In the genomic region with DNA sequence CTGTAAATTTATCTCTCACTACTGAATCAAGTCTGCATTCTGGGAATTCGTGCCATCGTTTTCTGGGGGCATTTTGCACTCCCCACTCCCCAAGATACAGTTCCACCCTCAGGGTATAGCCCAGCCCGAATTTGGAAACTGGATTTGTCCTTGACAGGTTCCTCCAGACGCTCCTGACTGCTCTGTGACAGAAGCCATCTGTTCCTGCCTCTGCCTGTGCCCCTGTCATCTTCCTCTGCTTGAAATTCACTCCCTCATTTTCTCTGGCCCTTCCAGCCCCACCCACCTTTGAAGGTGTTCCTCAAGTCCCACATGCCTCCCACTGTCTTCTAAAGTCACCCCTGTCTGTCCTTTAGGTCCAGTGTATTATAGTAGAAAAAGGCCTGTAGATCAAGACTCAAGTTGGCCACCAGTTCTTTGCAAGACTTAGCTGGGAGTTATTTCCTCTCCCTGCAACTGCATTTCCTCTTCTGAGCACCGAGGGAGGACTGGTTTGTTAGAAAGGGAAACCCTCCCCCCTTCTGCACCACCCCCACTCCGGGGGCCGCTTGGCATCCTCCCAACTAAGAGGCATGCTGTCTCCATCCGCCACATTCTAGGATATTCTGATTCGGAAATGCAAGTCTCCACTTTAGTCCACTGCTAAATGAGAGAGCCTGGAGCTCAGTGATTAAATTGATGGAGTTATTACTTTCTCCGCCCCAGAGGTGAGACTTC, we compare ENCODE assay signal across 8 mouse cellular contexts. TPM values are rescaled to one million over a fixed set of nuclear protein-coding genes. Genes with fewer than 3 reads are reported as not detected.
DNase-seq lines count a peak whose midpoint lies in the region; ATAC-seq and TF ChIP-seq lines count a peak whose summit lies in the region.

No protein-coding gene starts in this region.

- H3K4me2 ChIP-seq in embryonic facial prominence, embryonic 14.5 days (ENCODE audit: low read depth, low read length): no peak overlapping the region
- no peak overlapping the region for H3K4me2 ChIP-seq in intestine, embryonic 15.5 days (replicated peaks)
- no peak overlapping the region for H3K4me2 ChIP-seq in liver, embryonic 16.5 days (ENCODE audit: low read depth, low read length)
- H3K4me2 ChIP-seq in midbrain, embryonic 15.5 days: no peak overlapping the region
- H3K4me2 ChIP-seq in hindbrain, postnatal 0 days (ENCODE audit: low read depth, low read length): no peak overlapping the region

- H3K9ac ChIP-seq in embryonic facial prominence, embryonic 14.5 days (ENCODE audit: low read depth, low read length): no peak overlapping the region
- no peak overlapping the region for H3K9ac ChIP-seq in intestine, embryonic 15.5 days
- no peak overlapping the region for H3K9ac ChIP-seq in liver, embryonic 16.5 days (ENCODE audit: low read depth, low read length)
- no peak overlapping the region for H3K9ac ChIP-seq in midbrain, embryonic 15.5 days
- no peak overlapping the region for H3K9ac ChIP-seq in hindbrain, postnatal 0 days (replicated peaks; ENCODE audit: low read length)

- 31% methylated on average over 10 of the region's 10 CpGs for WGBS in embryonic facial prominence, embryonic 14.5 days
- 38% methylated on average over 10 of the region's 10 CpGs for WGBS in intestine, embryonic 15.5 days
- WGBS in liver, embryonic 16.5 days (ENCODE audit: insufficient replicate concordance): 23% methylated on average over 10 of the region's 10 CpGs
- WGBS in midbrain, embryonic 15.5 days: 52% methylated on average over 10 of the region's 10 CpGs
- 37% methylated on average over 10 of the region's 10 CpGs for WGBS in hindbrain, postnatal 0 days

- no peak overlapping the region for H3K27ac ChIP-seq in gastrocnemius, adult 2 months
- H3K27ac ChIP-seq in embryonic facial prominence, embryonic 14.5 days (replicated peaks; ENCODE audit: low read depth, low read length): peak overlapping the region; percentile 59; the same call in 1 of the 2 replicates
- peak overlapping the region; percentile 68; the same call in 1 of the 2 replicates for H3K27ac ChIP-seq in intestine, embryonic 15.5 days
- H3K27ac ChIP-seq in liver, embryonic 16.5 days (ENCODE audit: low read length): 0 out of 2 replicates have a peak overlapping the region, but pooled peaks have one; percentile 21
- no peak overlapping the region for H3K27ac ChIP-seq in midbrain, embryonic 15.5 days
- H3K27ac ChIP-seq in hindbrain, postnatal 0 days: no peak overlapping the region

- 0 out of 2 replicates have a peak, but pooled peaks cover 6% of the 10 kb centered on the region for H3K4me1 ChIP-seq in embryonic facial prominence, embryonic 14.5 days (ENCODE audit: control insufficient read depth, insufficient read depth, low read length)
- H3K4me1 ChIP-seq in intestine, embryonic 15.5 days (replicated peaks): no peaks in the 10 kb centered on the region
- H3K4me1 ChIP-seq in liver, embryonic 16.5 days (ENCODE audit: control insufficient read depth, low read depth, low read length): no peaks in the 10 kb centered on the region
- H3K4me1 ChIP-seq in midbrain, embryonic 15.5 days: no peaks in the 10 kb centered on the region; the same call in 1 of the 2 replicates
- H3K4me1 ChIP-seq in hindbrain, postnatal 0 days (ENCODE audit: insufficient read depth, low read length): no peaks in the 10 kb centered on the region

- no peak overlapping the region for H3K4me3 ChIP-seq in gastrocnemius, adult 2 months
- no peak overlapping the region for H3K4me3 ChIP-seq in embryonic facial prominence, embryonic 14.5 days (ENCODE audit: low read depth, low read length)
- H3K4me3 ChIP-seq in intestine, embryonic 15.5 days (replicated peaks): no peak overlapping the region
- H3K4me3 ChIP-seq in liver, embryonic 16.5 days (ENCODE audit: low read depth, low read length): no peak overlapping the region
- no peak overlapping the region for H3K4me3 ChIP-seq in midbrain, embryonic 15.5 days
- H3K4me3 ChIP-seq in hindbrain, postnatal 0 days (ENCODE audit: low read length): no peak overlapping the region

- H3K27me3 ChIP-seq in embryonic facial prominence, embryonic 14.5 days (replicated peaks; ENCODE audit: control insufficient read depth, insufficient read depth, low read length): no peaks in the 10 kb centered on the region
- H3K27me3 ChIP-seq in intestine, embryonic 15.5 days (replicated peaks): no peaks in the 10 kb centered on the region
- H3K27me3 ChIP-seq in liver, embryonic 16.5 days (ENCODE audit: control insufficient read depth, insufficient read depth, low read depth, low read length): no peaks in the 10 kb centered on the region
- H3K27me3 ChIP-seq in midbrain, embryonic 15.5 days (replicated peaks): no peaks in the 10 kb centered on the region
- no peaks in the 10 kb centered on the region for H3K27me3 ChIP-seq in hindbrain, postnatal 0 days (ENCODE audit: insufficient read depth, low read length)

- H3K36me3 ChIP-seq in embryonic facial prominence, embryonic 14.5 days (ENCODE audit: control insufficient read depth, insufficient read depth, low read length): no peaks in the 10 kb centered on the region
- no peaks in the 10 kb centered on the region for H3K36me3 ChIP-seq in intestine, embryonic 15.5 days
- H3K36me3 ChIP-seq in liver, embryonic 16.5 days (ENCODE audit: control insufficient read depth, insufficient read depth): no peaks in the 10 kb centered on the region
- no peaks in the 10 kb centered on the region for H3K36me3 ChIP-seq in midbrain, embryonic 15.5 days (replicated peaks)
- no peaks in the 10 kb centered on the region for H3K36me3 ChIP-seq in hindbrain, postnatal 0 days (ENCODE audit: insufficient read depth, low read length)

- no peaks in the 10 kb centered on the region for H3K9me3 ChIP-seq in embryonic facial prominence, embryonic 14.5 days (ENCODE audit: control insufficient read depth, low read length)
- no peaks in the 10 kb centered on the region for H3K9me3 ChIP-seq in intestine, embryonic 15.5 days
- no peaks in the 10 kb centered on the region for H3K9me3 ChIP-seq in liver, embryonic 16.5 days (replicated peaks; ENCODE audit: control insufficient read depth, low read length)
- H3K9me3 ChIP-seq in midbrain, embryonic 15.5 days: no peaks in the 10 kb centered on the region
- no peaks in the 10 kb centered on the region for H3K9me3 ChIP-seq in hindbrain, postnatal 0 days (ENCODE audit: low read length)

- no peak for TF ChIP-seq CTCF in gastrocnemius, adult 2 months (IDR thresholded peaks at IDR 0.05)
- TF ChIP-seq CTCF in hindbrain, postnatal 0 days (IDR thresholded peaks at IDR 0.05; ENCODE audit: low read depth): no peak

- ATAC-seq in embryonic facial prominence, embryonic 14.5 days (ENCODE audit: low read depth): no peak
- ATAC-seq in intestine, embryonic 15.5 days: 0 out of 2 replicates have a peak, but pooled peaks have one; percentile 12
- no peak for ATAC-seq in liver, embryonic 16.5 days (ENCODE audit: low read depth)
- no peak for ATAC-seq in midbrain, embryonic 15.5 days (replicated peaks)
- ATAC-seq in hindbrain, postnatal 0 days: no peak

- peak; percentile 26 for DNase-seq in gastrocnemius, adult 2 months
- DNase-seq in gastrocnemius, adult 8-10 months (ENCODE audit: low spot score in 2 of 2): no peak
- DNase-seq in embryonic facial prominence, embryonic 14.5 days (ENCODE audit: low spot score): no peak
- no peak for DNase-seq in layer of hippocampus, postnatal 36 days
- no peak for DNase-seq in hindbrain, postnatal 0 days (ENCODE audit: low spot score)

- intact Hi-C loops in gastrocnemius, adult 2 months (cut with DNase I): no loop called here

RNA-seq across cellular contexts. Expression of a gene that starts 57.4 kb away (rescaled TPM):
- total RNA-seq in gastrocnemius, adult 2 months (2021): 10 to 100 TPM; 21.9 to 23.2 TPM
- total RNA-seq in gastrocnemius, adult 8-10 months (2022): 10 to 100 TPM; 21.1 to 30.8 (median 26.7) TPM
- 157 and 162 TPM in 2 replicates for polyA plus RNA-seq in embryonic facial prominence, embryonic 14.5 days (2014; fragmentation: Nextera tagmentation; extraction: Ambion mirVana)
- 258 and 283 TPM in 2 replicates for polyA plus RNA-seq in intestine, embryonic 15.5 days (2015; fragmentation: Nextera tagmentation; extraction: Ambion mirVana)
- 134 and 173 TPM in 2 replicates for polyA plus RNA-seq in liver, embryonic 16.5 days (2015; fragmentation: Nextera tagmentation; extraction: Ambion mirVana)
- polyA plus RNA-seq in midbrain, embryonic 15.5 days (2015; fragmentation: Nextera tagmentation; extraction: Ambion mirVana): 80.2 and 83.4 TPM in 2 replicates
- total RNA-seq in layer of hippocampus, postnatal 36 days (2021): 100 to 1,000 TPM; 138 to 144 TPM
- 36.5 and 37.0 TPM in 2 replicates for total RNA-seq in hindbrain, postnatal 0 days (2014; rRNA removed)
- polyA plus RNA-seq in hindbrain, postnatal 0 days (2015; fragmentation: Nextera tagmentation; extraction: Ambion mirVana): 213 and 221 TPM in 2 replicates

Comparison
In these comparisons a context has a peak if more than half of its experiments do, and no peak if none do; other contexts are left out.
1. H3K27ac ChIP-seq: peak in embryonic facial prominence, embryonic 14.5 days (single experiment), intestine, embryonic 15.5 days (single experiment) and liver, embryonic 16.5 days (single experiment); none in gastrocnemius, adult 2 months (single experiment), midbrain, embryonic 15.5 days (single experiment) and hindbrain, postnatal 0 days (single experiment).